Mouse (Mus musculus) cerebellum, adult 9-10 months (tissue): Measurements from ENCODE around the gene Vgll4.

ENCODE experiments used
- DNase-seq: peaks from one replicate; pipeline ENCODE4 v3.0.0; 2022

Gene Vgll4

DNA sequence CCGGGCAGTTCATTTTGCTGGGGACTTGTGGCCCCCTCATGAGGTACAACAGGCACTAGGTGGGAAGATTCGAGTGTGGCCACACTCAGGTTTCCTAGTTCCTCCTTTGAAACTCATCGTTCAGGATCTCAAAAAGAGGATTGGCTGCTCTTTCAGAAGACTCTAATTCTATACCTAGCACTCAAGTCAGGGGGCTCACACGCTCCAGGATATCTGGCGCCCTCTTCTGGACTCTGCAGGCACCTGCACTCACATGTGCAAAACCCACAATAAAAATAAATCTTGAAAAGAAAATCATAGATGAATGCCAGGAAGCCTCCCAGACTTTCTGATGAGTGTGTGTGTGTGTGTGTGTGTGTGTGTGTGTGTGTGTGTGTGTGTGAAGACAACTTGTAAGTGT lies 1.1 kb upstream of the Vgll4 start:
- no peak for DNase-seq

DNA sequence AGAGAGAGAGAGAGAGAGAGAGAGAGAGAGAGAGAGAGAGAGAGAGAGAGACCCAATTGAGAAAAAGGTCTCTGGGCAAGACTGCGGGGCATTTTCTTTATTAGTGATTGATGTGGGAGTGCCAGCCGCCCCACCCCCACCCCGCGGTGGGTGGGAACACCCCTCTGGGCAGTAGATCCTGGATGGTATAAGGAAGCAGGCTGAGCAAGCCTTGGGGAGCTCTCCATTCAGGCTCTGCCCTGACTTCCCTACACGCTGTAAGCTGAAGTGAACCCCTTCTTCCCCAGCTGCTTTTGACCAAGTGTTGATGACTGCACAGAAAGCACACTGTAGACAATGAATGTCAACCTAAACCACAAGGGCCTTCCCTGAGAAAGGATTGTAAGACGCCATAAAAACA lies 592 bp upstream of the Vgll4 start:
- no peak for DNase-seq

DNA sequence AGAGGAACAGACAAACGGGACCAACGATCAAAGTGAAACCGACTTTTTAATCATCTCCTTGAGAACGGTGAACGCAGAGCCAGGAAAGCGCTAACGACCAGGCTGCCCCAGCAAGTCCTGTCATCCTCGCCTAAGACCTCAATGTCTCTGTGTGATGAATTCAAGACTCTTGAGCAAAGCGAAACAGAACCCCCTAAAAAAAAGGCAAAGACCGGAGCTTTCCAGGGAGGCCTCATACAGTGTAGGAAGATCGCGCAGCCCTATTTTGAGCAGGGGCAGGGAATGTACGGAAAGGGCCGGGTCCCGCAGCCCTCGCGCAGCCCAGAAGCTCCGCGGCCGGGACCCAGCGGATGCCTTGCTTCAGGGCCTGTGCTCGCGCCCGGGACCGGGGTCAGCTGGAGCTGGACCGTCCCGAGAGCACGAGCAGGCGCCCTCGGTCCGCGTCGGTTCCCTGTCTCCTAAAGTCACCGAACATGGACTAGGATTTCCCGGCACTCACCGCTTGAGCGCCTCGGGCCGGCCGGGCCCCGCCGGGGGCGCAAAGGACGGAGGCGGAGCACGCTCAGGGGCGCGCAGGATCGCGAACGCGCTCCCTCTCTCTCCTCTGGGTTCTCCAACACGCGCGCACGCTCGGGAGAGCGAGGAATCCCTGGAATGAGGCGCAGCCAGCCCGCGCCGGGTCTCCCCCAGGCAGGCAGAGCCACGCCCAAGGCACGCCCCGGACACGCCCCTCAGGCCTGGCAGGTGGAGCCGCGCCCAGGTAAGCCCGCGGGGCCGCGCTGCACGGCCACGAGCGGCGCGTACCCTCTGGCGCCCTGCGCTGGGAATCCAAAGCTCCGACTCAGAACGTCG lies 1.2 kb downstream of the Vgll4 start:
- DNase-seq = peak; percentile 92

DNA sequence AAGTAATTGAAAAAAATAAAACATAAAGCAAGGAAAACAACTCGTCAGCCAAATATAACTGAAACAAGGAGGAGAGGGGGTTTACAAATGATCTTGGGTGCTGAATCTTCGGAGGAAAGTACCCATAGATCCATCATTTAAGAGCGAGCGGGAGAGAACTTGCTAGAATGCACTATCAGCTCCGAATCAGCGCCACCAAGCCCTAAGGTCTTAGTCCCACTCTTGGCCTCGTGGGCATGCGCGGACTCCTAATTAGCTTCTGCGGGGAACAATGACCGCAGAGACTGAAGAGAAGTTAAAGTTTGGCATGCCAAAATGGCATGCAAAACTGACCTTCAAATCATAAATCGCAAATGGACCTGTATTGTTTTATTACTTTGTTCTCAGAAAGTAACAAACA lies 2.2 kb downstream of the Vgll4 start:
- no peak for DNase-seq

DNA sequence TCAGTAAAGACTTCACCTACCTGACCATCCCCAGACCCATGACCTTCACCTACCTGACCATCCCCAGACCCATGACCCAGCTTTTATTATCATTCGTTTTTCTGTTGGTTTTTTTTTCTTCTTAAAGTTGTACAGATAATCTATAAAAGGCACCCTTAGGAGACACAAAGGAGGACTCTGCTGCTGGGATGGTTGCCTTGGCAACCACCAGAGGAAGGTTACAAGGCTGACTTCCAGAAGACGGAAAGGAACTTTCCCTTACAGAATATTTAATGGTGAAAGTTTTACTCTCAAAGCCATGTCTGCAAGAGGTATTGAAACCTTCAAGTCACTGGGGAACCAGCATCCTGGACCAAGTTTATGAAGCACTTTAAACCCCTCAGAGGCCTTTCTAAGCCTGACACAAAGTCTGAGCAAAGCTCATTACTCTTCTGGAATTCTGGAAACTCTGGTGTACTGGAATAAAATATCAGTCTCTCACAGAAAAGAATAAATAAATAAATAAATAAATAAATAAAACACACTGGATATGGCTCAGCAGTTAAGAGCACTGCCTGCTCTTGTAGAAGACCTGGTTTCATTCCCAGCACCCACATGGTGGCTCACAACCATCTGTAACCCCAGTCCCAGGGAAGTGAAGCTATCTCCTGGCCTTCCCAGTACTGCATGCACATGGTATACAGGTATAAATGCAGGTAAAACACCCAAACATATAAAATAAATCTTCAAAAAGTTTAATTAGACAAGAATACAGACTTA lies 3.2 kb downstream of the Vgll4 start:
- DNase-seq = no peak

DNA sequence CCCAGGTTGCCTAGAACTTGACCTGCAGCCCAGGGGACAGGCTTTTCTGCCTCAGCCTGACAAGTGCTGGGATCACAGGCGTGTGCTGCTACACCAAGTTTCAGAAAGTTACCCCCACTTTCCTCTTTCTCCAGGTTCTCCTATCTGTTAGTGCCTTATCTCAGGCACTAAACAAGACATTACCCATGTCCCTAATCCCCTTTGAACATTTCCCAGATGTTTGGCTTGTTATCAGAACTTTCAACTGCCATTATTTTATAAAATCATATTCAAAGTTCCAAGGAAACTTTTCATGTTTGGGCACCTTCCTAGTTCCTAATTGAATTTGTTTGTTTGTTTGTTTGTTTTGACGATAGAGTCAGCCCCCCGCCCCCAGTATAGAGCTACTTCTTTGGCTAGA lies 4.0 kb downstream of the Vgll4 start:
- DNase-seq = no peak

DNA sequence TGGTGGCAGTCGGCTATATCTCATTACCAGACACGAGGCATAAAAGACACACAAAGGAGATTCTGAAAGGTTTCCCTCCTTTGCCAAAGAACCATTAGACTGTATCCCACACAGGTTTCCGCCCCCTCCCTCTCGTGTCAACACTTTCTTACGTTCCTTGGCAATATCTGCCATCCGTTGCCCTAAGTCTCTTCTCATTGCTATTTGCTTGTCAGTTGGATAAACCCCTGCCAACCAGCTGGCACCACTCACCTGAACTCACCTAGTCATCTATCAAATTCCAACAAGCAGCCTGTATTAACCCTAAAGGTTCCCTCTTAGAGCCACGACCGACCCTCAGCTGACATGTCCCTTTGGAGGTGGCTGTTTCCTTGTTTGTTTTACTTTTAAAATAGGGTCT lies 4.4 kb downstream of the Vgll4 start:
- no peak for DNase-seq

DNA sequence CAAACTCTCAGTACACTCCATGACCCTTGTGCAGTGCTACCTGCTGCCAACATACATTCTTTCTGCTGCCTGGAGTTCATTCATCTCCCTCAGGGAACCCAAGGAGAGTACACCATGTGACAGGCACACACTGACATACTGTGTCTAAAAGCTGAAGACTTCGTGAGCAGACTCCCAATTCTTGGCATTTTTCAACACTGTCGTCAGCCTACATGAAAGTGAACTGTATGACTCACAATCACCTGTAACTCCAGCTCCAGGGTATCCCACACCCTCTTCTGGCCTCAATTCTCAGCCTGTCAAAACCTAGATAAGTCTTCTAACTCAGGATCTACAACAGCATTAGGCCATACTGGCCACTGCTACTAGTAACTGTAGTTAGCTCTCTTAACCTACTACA lies 5.6 kb downstream of the Vgll4 start:
- DNase-seq = no peak

DNA sequence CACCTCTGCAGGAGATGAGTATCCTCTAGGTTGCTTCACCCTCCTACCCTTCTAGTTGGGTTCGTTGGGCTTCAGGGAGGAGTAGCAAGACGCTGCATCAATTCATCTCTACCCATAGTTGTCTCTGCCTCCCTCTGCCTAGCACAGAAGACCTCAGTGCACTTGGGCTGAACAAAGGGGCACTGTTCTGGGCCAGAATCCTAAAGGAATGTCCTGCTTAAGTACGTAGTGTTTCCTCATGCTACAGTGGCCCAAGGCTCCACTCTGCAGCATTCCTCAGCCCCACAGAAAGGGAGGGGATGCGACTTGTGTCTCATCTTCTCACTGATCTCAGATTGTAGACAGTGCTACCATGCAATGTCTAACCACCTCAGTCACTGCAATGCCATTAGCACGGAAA lies 6.2 kb downstream of the Vgll4 start:
- no peak for DNase-seq

DNA sequence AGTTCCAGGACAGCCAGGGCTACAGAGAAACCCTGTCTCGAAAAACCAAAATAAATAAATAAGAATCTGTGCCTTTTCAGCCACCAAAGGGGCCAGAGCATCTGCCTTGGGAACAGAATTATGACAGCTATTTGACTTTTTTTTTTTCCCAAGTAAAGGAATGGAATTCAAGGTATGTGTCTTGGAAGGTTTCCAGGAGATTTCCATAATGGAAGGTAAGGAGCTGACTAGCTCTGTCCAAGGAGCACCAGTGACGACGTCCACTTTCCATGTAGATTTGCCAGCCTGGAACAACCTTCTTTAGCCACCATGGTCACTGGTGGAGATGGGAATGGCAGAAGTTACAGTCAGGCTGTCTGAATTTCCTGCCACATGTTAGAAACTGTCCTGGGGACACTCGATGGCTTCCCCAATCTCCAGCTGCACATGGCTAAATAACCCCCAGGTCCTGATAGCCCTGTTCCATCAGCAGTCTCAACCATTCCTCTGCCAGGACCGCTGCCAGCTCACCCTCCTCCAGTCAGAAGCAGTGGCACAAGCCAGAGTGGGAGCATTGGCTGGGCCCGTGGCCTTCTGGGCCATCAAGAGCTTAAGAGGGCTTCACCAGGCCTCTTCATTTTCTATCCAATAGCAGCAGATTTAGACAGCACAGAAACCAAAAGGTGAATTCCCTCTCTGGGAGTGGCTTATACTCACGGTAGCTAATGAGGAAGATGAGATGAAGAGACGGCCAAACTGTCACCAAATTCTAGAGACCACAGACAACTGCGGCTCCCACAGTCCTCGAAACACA lies 8.3 kb downstream of the Vgll4 start:
- no peak for DNase-seq

DNA sequence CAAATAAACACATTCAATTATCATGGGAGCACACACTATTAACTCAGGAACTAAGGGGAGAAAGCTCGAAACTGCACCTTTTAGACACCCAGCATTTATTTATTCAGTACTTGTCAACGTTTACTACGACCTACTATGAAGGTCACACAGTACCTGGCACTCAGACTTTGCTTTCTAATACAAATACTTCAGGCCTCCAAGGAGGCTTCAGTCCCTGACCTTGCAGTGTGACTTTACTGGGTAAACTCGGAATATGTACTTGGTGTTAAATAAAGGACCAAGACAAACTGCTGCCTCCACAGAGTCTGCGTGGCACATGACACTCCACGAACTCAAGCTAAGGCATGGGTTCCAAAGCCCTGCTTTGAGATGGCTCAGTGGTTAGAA lies 10.8 kb downstream of the Vgll4 start:
- no peak for DNase-seq

DNA sequence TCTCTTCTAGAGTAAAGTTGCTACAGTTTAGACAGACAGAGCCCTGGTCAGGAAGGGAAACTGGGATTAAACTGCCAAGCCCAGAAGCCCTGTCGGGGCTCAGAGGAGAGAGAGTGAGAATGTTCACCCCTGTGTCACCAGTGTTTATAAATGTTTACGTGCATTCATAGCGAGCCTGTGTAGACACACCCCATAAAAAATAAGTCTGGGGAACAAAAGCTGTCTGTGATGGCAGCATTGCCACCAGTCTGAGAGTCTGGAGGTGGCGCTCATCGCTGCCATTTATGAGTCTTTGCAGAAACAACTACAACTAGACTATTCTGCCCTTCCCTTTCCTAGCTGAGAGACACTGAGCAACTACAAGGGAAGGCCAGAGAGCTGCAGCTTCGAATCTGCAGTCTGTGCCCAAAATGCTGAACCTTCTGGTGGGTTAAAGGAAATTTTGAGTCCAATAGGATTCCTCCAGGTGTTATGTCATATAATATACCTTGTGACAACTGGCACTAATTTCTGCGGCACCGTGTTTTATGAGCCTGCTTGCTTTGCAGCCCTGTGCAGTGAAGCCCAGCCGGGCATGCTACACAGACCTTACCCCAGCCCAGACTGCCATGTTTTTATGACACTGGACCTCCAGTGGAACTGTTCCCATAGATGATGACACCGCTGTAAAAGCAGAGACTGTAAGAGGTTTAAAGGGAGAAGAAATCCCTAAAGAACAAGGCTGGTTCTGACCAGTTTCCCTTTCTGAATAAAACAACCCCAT lies 11.4 kb downstream of the Vgll4 start:
- no peak for DNase-seq

DNA sequence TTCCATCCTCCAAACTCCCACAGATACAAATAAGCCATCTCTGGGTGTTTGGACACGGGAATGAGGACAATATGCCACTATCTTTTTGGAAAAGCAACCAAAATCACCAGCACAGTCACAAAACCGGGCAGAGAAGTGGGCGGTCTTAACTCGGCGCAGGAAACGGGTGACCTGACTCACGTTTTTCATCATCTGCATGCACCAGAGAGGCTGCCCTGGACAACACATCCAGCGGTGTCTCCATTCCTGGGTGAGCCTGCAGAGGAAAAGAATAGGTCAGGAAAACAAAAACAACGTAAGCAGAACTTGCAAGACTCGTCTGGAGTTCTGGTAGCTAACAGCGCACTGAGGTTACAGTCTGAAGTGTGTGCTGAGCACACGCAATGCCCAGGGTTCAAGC lies 12.0 kb downstream of the Vgll4 start:
- DNase-seq = no peak

DNA sequence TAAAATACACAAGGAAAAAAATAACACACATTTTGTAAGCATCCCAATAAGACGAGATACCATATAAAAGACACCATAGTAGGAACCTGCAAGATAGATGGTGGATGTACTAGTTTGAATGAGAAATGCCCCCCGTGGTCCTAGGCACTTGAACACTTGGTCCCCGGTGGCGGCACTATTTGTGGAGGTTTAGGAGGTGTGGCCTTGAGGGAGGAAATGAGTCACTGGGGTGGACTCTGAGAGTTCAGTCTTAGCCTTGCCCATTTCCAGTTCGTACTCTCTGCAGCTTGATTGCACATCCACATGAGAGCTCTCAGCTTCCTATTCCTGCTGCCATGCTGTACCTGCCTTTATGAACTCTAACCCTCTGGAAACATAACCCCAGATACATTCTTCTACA lies 15.3 kb downstream of the Vgll4 start:
- DNase-seq = no peak

DNA sequence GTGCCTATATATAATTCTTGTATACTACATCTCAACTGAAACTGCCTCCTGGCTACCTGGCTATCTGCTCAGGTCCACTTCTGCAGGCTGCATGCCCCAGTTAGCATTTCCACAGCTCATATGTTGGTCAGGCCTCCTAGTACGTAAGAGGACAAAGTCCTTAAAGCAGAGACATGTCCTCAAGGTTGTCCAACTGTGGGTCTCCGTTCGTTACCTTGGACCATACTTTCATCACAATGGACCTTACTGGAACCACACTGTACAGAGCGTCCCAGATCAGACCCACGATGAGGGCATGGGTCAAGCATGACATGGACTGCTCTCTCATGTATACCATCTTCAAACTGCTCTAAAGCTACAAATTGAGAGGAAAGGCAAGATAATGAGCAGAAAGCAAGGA lies 16.2 kb downstream of the Vgll4 start:
- no peak for DNase-seq

DNA sequence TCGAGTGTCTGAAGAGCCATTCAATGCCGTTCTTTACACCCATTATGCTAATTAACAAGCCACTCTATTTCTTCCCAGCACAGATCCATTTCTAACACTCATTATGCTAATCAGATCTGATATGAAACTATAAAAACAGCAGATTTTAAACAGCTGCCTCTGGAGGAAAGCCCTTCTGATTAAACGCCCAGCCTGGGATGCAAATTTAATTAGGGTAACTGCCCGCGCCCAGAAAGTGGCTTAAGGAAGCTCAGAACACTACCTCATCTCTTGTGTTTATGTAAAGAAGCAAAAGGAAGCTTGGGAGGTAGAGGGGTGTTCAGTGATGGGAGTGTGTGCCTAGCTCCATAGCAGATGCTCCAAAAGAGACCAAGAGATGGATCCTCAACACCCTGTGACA lies 17.4 kb downstream of the Vgll4 start:
- no peak for DNase-seq

DNA sequence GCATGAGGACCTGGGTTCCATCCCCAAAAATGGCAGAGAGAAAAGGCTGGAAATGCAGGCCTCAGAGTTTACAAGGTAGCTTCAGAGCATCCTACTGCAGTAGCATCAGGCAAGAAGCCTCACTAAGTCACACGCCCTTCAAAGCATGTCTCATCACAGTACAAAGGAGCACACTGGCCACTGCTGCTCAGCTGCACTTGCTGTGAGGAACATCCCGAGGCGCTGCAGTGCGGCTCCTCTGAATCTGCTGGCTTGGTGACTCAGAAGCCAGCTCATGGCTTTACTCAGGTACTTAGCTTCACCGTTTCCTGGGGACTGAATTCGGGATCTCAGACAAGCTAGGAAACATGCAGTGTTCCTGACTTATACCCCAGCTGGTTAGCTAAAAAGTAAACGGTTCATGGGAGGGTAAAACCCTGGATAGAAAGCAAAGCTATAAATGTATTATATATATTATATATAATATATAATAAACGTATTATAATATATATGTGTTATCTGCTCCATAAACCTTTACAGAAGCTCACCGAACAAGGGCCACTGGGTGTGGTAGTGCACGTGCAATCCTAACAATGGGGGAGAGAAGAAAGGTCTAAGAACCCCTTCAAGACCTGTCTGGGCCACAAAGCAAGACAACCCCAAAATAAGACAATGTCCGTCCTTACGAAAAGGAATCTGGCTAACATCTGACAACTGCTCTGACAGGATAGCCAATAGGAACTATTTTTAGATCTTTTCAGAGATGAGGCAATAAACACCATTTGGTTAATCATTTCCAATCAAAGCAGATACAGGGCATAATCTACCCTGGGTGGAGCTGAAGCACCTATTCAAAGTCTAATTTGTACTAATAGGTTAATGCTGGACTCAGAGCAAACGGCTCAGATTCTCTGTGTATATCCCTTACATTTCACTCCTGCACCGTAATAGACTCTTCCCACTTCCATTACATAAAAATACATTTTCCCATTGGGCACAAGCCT lies 25.0 kb downstream of the Vgll4 start:
- no peak for DNase-seq

DNA sequence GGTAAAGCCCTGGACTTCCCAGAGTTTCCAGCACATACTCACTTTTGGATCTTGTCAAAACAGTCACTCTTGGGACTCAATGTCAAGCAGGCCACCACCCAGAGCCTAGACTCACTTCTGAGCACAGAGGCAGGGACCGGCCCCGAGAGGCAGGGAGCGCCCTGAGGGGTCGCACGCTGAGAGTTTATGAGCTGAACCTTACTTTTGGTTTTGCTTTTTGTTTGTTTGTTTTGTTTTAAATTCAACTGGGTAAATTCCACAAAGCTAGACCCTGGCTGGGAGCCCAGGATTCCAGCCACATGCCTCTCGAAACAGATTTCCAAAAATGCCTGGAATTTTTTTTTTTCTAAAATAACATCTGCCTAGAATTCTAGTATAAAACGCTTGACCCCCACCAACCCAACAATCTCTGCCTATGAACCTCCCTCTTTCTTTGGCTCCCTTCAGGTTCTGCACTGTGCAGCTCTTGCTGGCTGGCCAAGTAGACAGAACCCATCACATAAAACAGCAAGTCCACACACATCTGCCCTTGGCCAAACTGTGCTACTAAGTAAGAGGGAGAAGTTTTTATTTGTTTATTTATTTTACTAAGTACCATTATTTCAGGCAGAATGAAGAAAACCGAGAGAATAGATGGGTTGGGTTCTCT lies 28.5 kb downstream of the Vgll4 start:
- no peak for DNase-seq

DNA sequence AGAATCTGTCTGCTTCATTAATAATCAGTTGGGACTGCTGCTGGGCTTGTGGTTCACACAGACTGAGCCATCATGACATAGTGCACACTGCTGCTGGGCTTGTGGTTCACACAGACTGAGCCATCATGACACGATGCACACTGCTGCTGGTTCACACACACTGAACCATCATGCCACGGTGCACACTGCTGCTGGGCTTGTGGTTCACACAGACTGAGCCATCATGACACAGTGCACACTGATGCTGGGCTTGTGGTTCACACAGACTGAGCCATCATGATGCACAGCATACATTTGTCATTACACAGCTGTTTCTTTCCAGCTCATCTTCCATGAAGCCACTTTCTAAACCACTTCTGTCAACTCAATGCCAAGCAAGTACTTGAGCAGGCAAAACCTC lies 30.1 kb downstream of the Vgll4 start:
- no peak for DNase-seq

DNA sequence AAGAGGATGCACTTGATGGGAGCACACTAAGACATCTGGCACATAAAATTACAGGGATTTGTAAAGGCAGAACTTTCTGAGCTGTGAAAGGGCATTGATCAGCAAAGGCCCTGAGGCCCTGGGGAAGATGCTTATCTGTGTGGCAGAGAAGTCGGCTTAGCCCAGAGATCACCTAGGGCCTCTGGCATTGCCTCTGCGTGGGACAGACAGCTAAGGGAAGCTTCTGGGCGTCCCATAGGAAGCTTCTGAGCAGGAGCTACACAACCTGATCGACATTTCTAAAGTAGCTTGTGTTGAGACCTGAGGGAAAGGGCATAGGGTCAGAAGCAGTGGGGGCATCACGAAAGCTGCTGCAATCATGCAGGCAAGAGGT lies 32.9 kb downstream of the Vgll4 start:
- no peak for DNase-seq

DNA sequence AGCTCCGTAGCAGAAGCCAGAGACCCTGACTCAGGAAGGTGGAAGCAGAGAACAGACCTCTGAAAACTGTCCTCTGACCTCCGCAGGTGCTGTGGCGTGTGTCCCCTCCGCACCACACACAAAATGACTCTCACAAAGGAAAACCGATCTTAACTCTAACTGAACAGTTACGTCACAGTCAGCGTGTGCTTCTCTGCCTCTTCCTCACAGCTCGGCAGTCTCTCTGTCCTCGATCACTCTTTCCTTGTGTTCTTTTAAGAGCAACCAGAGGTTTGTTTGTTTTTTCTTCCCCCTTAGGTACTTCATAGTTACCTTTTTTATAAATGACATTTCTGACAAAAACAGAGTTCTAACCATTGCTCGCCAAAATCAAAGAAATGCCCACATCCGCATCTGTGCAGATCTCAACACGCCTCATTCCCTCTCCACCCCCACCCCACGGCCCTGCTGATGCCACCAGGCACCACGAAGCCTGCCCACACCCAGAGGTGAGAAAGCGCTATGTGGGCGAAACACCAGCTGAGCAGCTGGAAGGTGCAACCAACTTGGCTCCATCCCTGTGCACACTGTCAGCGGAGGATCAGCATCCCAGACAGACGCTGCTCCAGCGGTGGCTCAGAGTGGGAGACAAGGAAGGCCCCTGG lies 33.4 kb downstream of the Vgll4 start:
- DNase-seq = no peak
